Mouse (Mus musculus) testis, postnatal 14 days (tissue): Measurements from ENCODE around the gene Gm20873.
"Not testable (repeated sequence)": the region's sequence is repeated elsewhere in the genome, so short reads cannot be mapped to it uniquely, and the experiment has no call there.

Experiments used
- DNase-seq: peaks from one replicate; pipeline ENCODE4 v3.0.0; 2021; ENCODE audit warnings: low spot score

Gm20873 gene

DNA sequence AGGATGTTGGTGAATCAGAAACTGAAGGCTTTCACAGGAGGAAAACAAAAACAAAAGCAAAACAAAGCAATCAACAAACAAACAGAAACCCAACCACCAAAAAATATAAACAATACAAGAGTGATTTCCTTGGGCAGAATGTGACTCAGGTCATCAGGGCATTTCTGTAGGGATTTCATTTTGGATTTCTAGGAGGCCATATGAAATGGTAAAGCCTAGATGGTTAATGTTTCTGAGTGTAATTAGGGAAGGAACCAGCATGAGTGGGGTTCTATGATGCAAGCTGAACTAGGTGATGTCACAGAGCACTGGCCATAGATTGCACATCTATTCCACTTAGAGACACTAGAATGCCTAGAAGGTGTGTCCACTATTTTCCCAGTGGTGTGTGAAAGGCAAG lies at the start of gene Gm20873:
TSS of gene Gm20873 (plus strand) at position 301 of the 400 bp plus-strand sequence.
- DNase-seq, result not testable (repeated sequence)

DNA sequence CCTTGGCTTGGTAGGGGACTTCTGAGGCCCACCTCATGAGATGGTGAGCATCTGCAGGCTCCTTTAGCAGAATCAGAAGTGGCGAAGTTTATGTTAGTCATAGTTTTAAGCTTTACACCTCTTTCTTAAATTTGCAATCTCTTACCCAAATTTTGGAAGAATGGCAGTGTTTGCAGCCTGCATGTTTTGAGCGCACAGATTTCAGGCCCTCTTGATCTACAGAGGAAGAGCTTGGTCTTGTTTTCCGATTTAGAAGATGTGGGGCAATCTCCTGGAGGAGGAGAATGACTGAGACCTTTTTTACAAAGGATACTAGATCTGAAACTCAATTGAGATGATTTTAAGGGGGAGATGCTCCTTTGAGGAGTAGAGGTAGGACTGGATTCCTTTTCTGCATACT lies 29.0 kb upstream of the Gm20873 start, which contains the start of gene Gm21746:
TSS of gene Gm21746 (minus strand) at position 101 of the 400 bp plus-strand sequence.
- DNase-seq, result not testable (repeated sequence)
